Mouse (Mus musculus) liver, adult 2 months (tissue): ENCODE measurements at regions not wholly inside any gene's neighbourhood (a gene's known extent, or its start where the extent isn't known, plus 50 kb on each side); places are given as distances from the start of the nearest gene placed in this dataset.

Experiments
- CTCF ChIP-seq: fragments of 200-500 bp; IDR thresholded peaks from 2 replicates; pipeline ENCODE4 v1.5.1; 2011; ENCODE audit warnings: low read depth, low read length, control low read depth
- POLR2A ChIP-seq: fragments of 200-500 bp; IDR thresholded peaks from 2 replicates; pipeline ENCODE4 v1.6.1; 2011; ENCODE audit warnings: low read length, control low read depth; ENCODE audit not compliant: insufficient read depth; ENCODE audit errors: extremely low read depth

DNA sequence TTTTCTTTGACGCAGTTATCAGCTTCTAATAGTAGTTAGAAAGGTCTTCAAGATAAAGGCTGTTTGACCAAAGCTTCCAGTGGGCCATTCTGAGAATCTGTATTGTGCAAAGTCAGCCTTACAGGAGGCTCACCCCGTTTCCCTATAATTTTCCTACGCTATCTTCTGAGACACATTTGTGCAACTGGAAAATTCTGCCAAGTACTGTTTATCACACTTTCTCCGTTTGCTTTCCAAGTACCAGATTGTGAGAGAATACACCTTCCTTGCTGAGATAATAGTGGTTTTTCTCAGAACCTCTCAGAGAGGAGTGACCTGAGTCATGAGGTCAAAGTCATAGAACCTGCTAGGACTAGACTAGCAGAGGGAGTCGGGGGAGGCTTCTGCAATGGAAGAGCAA is 55.2 kb upstream of the Plcl2 start:
- TF ChIP-seq CTCF (no peak), POLR2A (no peak)
